Mouse (Mus musculus) cerebellum, adult 9-10 months (tissue): Measurements from ENCODE around the gene Rhox4a2.
"Not testable (repeated sequence)": the region's sequence is repeated elsewhere in the genome, so short reads cannot be mapped to it uniquely, and the experiment has no call there.

Experiments used
- DNase-seq: peaks from one replicate; pipeline ENCODE4 v3.0.0; 2022

Gene Rhox4a2

DNA sequence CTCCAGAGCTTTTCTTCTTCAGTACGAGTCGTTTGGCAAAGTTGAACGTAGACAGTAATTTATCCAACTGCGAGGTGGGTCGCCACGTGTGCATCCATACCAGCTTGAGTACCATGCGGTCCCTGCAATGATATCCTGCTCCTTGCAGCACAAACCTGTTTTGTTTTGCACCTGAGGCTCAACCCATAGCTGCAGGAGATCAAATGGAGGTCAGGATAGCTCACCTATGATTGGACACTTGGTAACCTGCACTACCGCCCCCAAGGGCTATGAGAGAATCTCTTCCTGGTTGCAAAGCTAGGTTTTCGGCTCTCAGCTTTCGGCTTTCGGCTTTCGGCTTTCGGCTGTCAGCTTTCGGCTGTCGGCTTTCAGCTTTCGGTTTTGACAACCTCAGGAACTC is at the start of gene Rhox4a2:
Gene Rhox4a2 (plus strand): TSS at position 301 of the 400 bp plus-strand sequence.
- DNase-seq, result not testable (repeated sequence)

DNA sequence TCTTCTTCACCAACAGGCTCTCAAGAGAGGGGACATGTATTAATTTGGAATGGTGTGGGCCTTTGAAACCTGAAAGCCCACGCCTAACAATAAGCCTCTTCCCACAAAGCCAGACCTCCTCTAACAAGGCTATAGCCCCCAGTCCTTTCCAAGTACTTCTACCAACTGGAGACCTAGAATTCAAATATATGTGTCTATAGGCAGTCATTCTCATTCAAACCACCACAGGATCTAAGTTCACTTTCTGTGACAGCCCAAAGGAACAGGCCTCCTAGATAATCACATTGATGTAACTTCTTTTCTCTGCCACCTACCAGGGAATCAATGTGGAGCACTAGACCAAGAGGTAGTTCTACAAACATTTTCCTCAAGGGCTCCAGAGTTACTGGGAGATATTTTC is 10.9 kb upstream of the Rhox4a2 start, which contains the start of gene Rhox3a2:
Gene Rhox3a2 (plus strand): TSS at position 301 of the 400 bp plus-strand sequence.
- not testable (repeated sequence) for DNase-seq

DNA sequence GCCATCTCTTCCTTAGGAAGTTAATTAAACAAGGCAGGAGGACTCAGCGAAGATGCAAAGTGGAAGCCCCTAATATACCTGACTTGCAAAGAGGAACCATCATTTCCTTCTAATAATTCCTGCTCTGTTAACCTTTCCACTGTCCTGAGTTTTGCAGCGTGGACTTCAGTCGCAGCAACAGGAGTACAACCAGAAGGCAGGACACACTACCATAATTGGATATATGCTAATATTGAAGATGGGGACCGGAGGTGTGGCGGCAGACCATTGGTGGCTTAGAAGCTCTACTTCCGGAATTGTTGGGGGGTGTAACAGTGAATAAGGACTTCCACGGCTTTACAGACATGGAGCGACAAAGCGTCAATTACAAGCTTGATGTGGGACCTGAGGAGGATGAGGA is 21.1 kb downstream of the Rhox4a2 start, which contains the start of gene Rhox2b:
Gene Rhox2b (plus strand): TSS at position 301 of the 400 bp plus-strand sequence.
- not testable (repeated sequence) for DNase-seq

GRCm38 (mm10) chrX:37432194-37432593 is 41.5 kb downstream of the Rhox4a2 start, which contains the start of gene Rhox4b:
Rhox4b (plus strand) TSS chrX:37432494.
- DNase-seq, result not testable (repeated sequence)
